Mouse (Mus musculus) v-Abl transformed pro-B cells (cell line): ENCODE measurements around the gene Cryba4.

Source experiments
- in situ Hi-C, 2 experiments: fragments of 400-800 bp; cut with MboI; formaldehyde crosslinking; loops; one replicate each; pipeline ENCODE4 v1.15.1; 2025; ENCODE audit not compliant: unreplicated experiment in 2 of 2

Cryba4 gene

GRCm38 (mm10) chr5:112252400-112252799 is at the start of gene Cryba4:
Cryba4 (minus strand) TSS chr5:112252518.
- in situ Hi-C loops: loop anchor here in 1 of 2 experiments (25.0 kb wide), 2 partner anchors 885 to 1535 kb away; no protein-coding TSS in a partner anchor

- in situ Hi-C loops: no loop called here
Measured at GRCm38 (mm10) chr5:112301694-112302093, 49.4 kb upstream of the Cryba4 start.

- in situ Hi-C loops: no loop called here
Measured at GRCm38 (mm10) chr5:112300721-112301308, 48.5 kb upstream of the Cryba4 start.

GRCm38 (mm10) chr5:112300112-112300511 is 47.8 kb upstream of the Cryba4 start:
- in situ Hi-C loops: no loop called here

GRCm38 (mm10) chr5:112299399-112299798 is 47.1 kb upstream of the Cryba4 start:
- in situ Hi-C loops: loop anchor here in 1 of 2 experiments (25.0 kb wide), 1 partner anchor 1488 kb away; no protein-coding TSS in a partner anchor

GRCm38 (mm10) chr5:112298226-112298988 is 46.1 kb upstream of the Cryba4 start:
- in situ Hi-C loops: loop anchor here in 1 of 2 experiments (25.0 kb wide), 1 partner anchor 1489 kb away; no protein-coding TSS in a partner anchor

GRCm38 (mm10) chr5:112297257-112297656 is 44.9 kb upstream of the Cryba4 start:
- in situ Hi-C loops: loop anchor here in 1 of 2 experiments (25.0 kb wide), 1 partner anchor 1490 kb away; no protein-coding TSS in a partner anchor

GRCm38 (mm10) chr5:112296404-112297181 is 44.3 kb upstream of the Cryba4 start:
- in situ Hi-C loops: loop anchor here in 1 of 2 experiments (25.0 kb wide), 1 partner anchor 1491 kb away; no protein-coding TSS in a partner anchor

GRCm38 (mm10) chr5:112295564-112295963 is 43.2 kb upstream of the Cryba4 start:
- in situ Hi-C loops: loop anchor here in 1 of 2 experiments (25.0 kb wide), 1 partner anchor 1492 kb away; no protein-coding TSS in a partner anchor

- in situ Hi-C loops: loop anchor here in 1 of 2 experiments (25.0 kb wide), 1 partner anchor 1492 kb away; no protein-coding TSS in a partner anchor
Measured at GRCm38 (mm10) chr5:112295162-112295561, 42.8 kb upstream of the Cryba4 start.

- in situ Hi-C loops: loop anchor here in 1 of 2 experiments (5.0 to 25.0 kb wide), 2 partner anchors 52 to 1493 kb away; no protein-coding TSS in a partner anchor
Measured at GRCm38 (mm10) chr5:112294696-112295095, 42.4 kb upstream of the Cryba4 start.

- in situ Hi-C loops: loop anchor here in 1 of 2 experiments (5.0 to 25.0 kb wide), 2 partner anchors 51 to 1494 kb away; no protein-coding TSS in a partner anchor
Measured at GRCm38 (mm10) chr5:112293800-112294199, 41.5 kb upstream of the Cryba4 start.

GRCm38 (mm10) chr5:112292343-112292980 is 40.1 kb upstream of the Cryba4 start:
- in situ Hi-C loops: loop anchor here in 1 of 2 experiments (5.0 to 25.0 kb wide), 2 partner anchors 50 to 1495 kb away; no protein-coding TSS in a partner anchor

- in situ Hi-C loops: loop anchor here in 1 of 2 experiments (5.0 to 25.0 kb wide), 2 partner anchors 50 to 1495 kb away; no protein-coding TSS in a partner anchor
Measured at GRCm38 (mm10) chr5:112291866-112292265, 39.5 kb upstream of the Cryba4 start.

- in situ Hi-C loops: loop anchor here in 1 of 2 experiments (5.0 to 25.0 kb wide), 2 partner anchors 48 to 1497 kb away; no protein-coding TSS in a partner anchor
Measured at GRCm38 (mm10) chr5:112290536-112290880, 38.2 kb upstream of the Cryba4 start.

- in situ Hi-C loops: loop anchor here (5.0 to 25.0 kb wide), 3 partner anchors 32 to 1497 kb away; no protein-coding TSS in a partner anchor
Measured at GRCm38 (mm10) chr5:112289819-112290535, 37.7 kb upstream of the Cryba4 start.

GRCm38 (mm10) chr5:112289236-112289635 is 36.9 kb upstream of the Cryba4 start:
- in situ Hi-C loops: loop anchor here (5.0 to 25.0 kb wide), 3 partner anchors 33 to 1498 kb away; no protein-coding TSS in a partner anchor

- in situ Hi-C loops: loop anchor here (5.0 to 25.0 kb wide), 3 partner anchors 34 to 1499 kb away; no protein-coding TSS in a partner anchor
Measured at GRCm38 (mm10) chr5:112288193-112289141, 36.1 kb upstream of the Cryba4 start.
